Mouse (Mus musculus) hindbrain, embryonic 13.5 days (tissue): ENCODE data around the gene Frrs1. TPM values are rescaled to one million over a fixed set of nuclear protein-coding genes. Genes with fewer than 3 reads are reported as not detected.
"Not testable (repeated sequence)": the region's sequence is repeated elsewhere in the genome, so short reads cannot be mapped to it uniquely, and the experiment has no call there.

Experiments
- ATAC-seq: fragments of 200-750 bp; cut with Nextera tagmentation; 2 replicates; pipeline ENCODE4 v1.8.0; 2017; ENCODE audit warnings: moderate TSS enrichment; ENCODE audit not compliant: low FRiP score
- H3K27ac ChIP-seq: fragments of 300-500 bp; sonication (generic); 2 replicates; pipeline ENCODE4 v1.5.1; 2015; ENCODE audit warnings: inconsistent platforms, mild to moderate bottlenecking, moderate library complexity
- H3K27me3 ChIP-seq: fragments of 300-500 bp; sonication (generic); 2 replicates; pipeline ENCODE4 v1.6.1; 2015; ENCODE audit warnings: mild to moderate bottlenecking, inconsistent platforms
- H3K36me3 ChIP-seq: fragments of 300-500 bp; sonication (generic); 2 replicates; pipeline ENCODE4 v1.6.1; 2015; ENCODE audit warnings: mild to moderate bottlenecking, inconsistent platforms
- H3K4me1 ChIP-seq: fragments of 300-500 bp; sonication (generic); replicated peaks from 2 replicates; pipeline ENCODE4 v1.6.1; 2015; ENCODE audit warnings: inconsistent platforms
- H3K4me2 ChIP-seq: fragments of 300-500 bp; sonication (generic); 2 replicates; pipeline ENCODE4 v1.6.1; 2015; ENCODE audit warnings: inconsistent platforms, mild to moderate bottlenecking, moderate library complexity
- H3K4me3 ChIP-seq: fragments of 300-500 bp; sonication (generic); 2 replicates; pipeline ENCODE4 v1.5.1; 2015; ENCODE audit warnings: mild to moderate bottlenecking, inconsistent platforms
- H3K9ac ChIP-seq: fragments of 300-500 bp; sonication (generic); 2 replicates; pipeline ENCODE4 v1.6.1; 2015; ENCODE audit warnings: mild to moderate bottlenecking, inconsistent platforms
- H3K9me3 ChIP-seq: fragments of 300-500 bp; sonication (generic); 2 replicates; pipeline ENCODE4 v1.6.1; 2016; ENCODE audit warnings: inconsistent platforms
- WGBS: fragments of 180-500 bp; shearing (Covaris S2); methylation state at CpG from one replicate; pipeline ENCODE4 v1.1.7; 2015; 5-methylcytosine and 5-hydroxymethylcytosine counted together
- polyA plus RNA-seq: library from polyadenylated mRNA; unstranded; fragments of >200 nt; fragmentation: Nextera tagmentation; extraction: Ambion mirVana; gene quantifications from 2 replicates; pipeline ENCODE4 v1.2.1, GENCODE M21; 2015

Frrs1 gene
- polyA plus RNA-seq, result 3.4 and 3.9 TPM in 2 replicates

- H3K27me3 ChIP-seq, result no peaks in the 10 kb centered on the region
- no peak within 1 kb of the TSS for H3K4me3 ChIP-seq
- H3K27ac ChIP-seq, result no peak within 1 kb of the TSS
- ATAC-seq, result no peak
- H3K36me3 ChIP-seq, result no peaks in the 10 kb centered on the region
- WGBS, result 88% methylated on average over 9 of the region's 9 CpGs
- H3K9ac ChIP-seq, result no peak within 1 kb of the TSS
- H3K4me2 ChIP-seq, result no peak within 1 kb of the TSS
- H3K4me1 ChIP-seq, result peaks cover 9% of the 10 kb centered on the region
- H3K9me3 ChIP-seq, result no peaks in the 10 kb centered on the region
These were observed at the start of gene Frrs1 for GRCm38 (mm10) chr3:116858941-116859685. TSS of gene Frrs1 (plus strand) at chr3:116859464.

- not testable (repeated sequence) for H3K4me2 ChIP-seq, H3K4me3 ChIP-seq, H3K9me3 ChIP-seq, H3K9ac ChIP-seq, H3K27ac ChIP-seq, ATAC-seq, H3K36me3 ChIP-seq, H3K27me3 ChIP-seq
- WGBS, result 85% methylated on average over 6 of the region's 6 CpGs
- peaks cover 19% of the 10 kb centered on the region for H3K4me1 ChIP-seq
These were observed 48.9 kb upstream of the Frrs1 start for GRCm38 (mm10) chr3:116810351-116810750.

- WGBS, result 94% methylated on average over 2 of the region's 2 CpGs
- no peaks in the 10 kb centered on the region for H3K27me3 ChIP-seq
These were observed 46.3 kb upstream of the Frrs1 start for GRCm38 (mm10) chr3:116812946-116813345.

GRCm38 (mm10) chr3:116815305-116815797 is 43.9 kb upstream of the Frrs1 start:
- no peak overlapping the region for H3K4me2 ChIP-seq
- H3K27me3 ChIP-seq, result no peaks in the 10 kb centered on the region
- H3K27ac ChIP-seq, result no peak overlapping the region
- H3K9ac ChIP-seq, result no peak overlapping the region
- H3K4me3 ChIP-seq, result no peak overlapping the region
- H3K36me3 ChIP-seq, result no peaks in the 10 kb centered on the region
- WGBS, result 75% methylated on average over 6 of the region's 6 CpGs
- H3K4me1 ChIP-seq, result no peaks in the 10 kb centered on the region
- no peak for ATAC-seq
- no peaks in the 10 kb centered on the region for H3K9me3 ChIP-seq

More at GRCm38 (mm10) chr3:116812946-116813345, 46.3 kb upstream of the Frrs1 start:
- no peaks in the 10 kb centered on the region for H3K36me3 ChIP-seq
- H3K9me3 ChIP-seq, result no peaks in the 10 kb centered on the region
- H3K9ac ChIP-seq, result no peak overlapping the region
- H3K27ac ChIP-seq, result no peak overlapping the region
- no peak overlapping the region for H3K4me3 ChIP-seq
- no peak for ATAC-seq
- H3K4me1 ChIP-seq, result peaks cover 8% of the 10 kb centered on the region
- no peak overlapping the region for H3K4me2 ChIP-seq

GRCm38 (mm10) chr3:116815916-116816315 is 43.3 kb upstream of the Frrs1 start:
- Histone ChIP-seq H3K9me3 (no peaks in the 10 kb centered on the region), H3K4me1 (no peaks in the 10 kb centered on the region), H3K27ac (no peak overlapping the region), H3K4me2 (no peak overlapping the region), H3K27me3 (no peaks in the 10 kb centered on the region), H3K9ac (no peak overlapping the region), H3K36me3 (no peaks in the 10 kb centered on the region), H3K4me3 (no peak overlapping the region)
- ATAC-seq, result no peak
- 74% methylated on average over 4 of the region's 4 CpGs for whole genome bisulfite sequencing

- H3K27ac ChIP-seq, result no peak overlapping the region
- 93% methylated on average over 3 of the region's 3 CpGs for WGBS
- H3K4me1 ChIP-seq, result no peaks in the 10 kb centered on the region
- H3K9me3 ChIP-seq, result no peaks in the 10 kb centered on the region
- H3K27me3 ChIP-seq, result no peaks in the 10 kb centered on the region
- H3K4me3 ChIP-seq, result no peak overlapping the region
- ATAC-seq, result no peak
- H3K9ac ChIP-seq, result no peak overlapping the region
- H3K4me2 ChIP-seq, result no peak overlapping the region
- H3K36me3 ChIP-seq, result no peaks in the 10 kb centered on the region
These were observed 42.5 kb upstream of the Frrs1 start for GRCm38 (mm10) chr3:116816674-116817215.

GRCm38 (mm10) chr3:116817231-116817630 is 42.0 kb upstream of the Frrs1 start:
- no peak overlapping the region for H3K27ac ChIP-seq
- H3K4me1 ChIP-seq, result no peaks in the 10 kb centered on the region
- H3K4me3 ChIP-seq, result no peak overlapping the region
- H3K27me3 ChIP-seq, result no peaks in the 10 kb centered on the region
- 94% methylated on average over 7 of the region's 7 CpGs for WGBS
- H3K4me2 ChIP-seq, result no peak overlapping the region
- no peaks in the 10 kb centered on the region for H3K9me3 ChIP-seq
- ATAC-seq, result no peak
- H3K9ac ChIP-seq, result no peak overlapping the region
- no peaks in the 10 kb centered on the region for H3K36me3 ChIP-seq

GRCm38 (mm10) chr3:116826471-116827215 is 32.6 kb upstream of the Frrs1 start:
- Histone ChIP-seq H3K4me3 (no peak overlapping the region), H3K27ac (no peak overlapping the region), H3K4me2 (no peak overlapping the region), H3K27me3 (no peaks in the 10 kb centered on the region), H3K9ac (no peak overlapping the region), H3K36me3 (no peaks in the 10 kb centered on the region), H3K4me1 (no peaks in the 10 kb centered on the region), H3K9me3 (no peaks in the 10 kb centered on the region)
- ATAC-seq, result no peak
- WGBS, result 85% methylated on average over 4 of the region's 4 CpGs

GRCm38 (mm10) chr3:116829274-116829920 is 29.9 kb upstream of the Frrs1 start:
- no peaks in the 10 kb centered on the region for H3K36me3 ChIP-seq
- H3K27ac ChIP-seq, result no peak overlapping the region
- H3K27me3 ChIP-seq, result no peaks in the 10 kb centered on the region
- WGBS, result 90% methylated on average over 10 of the region's 10 CpGs
- H3K9me3 ChIP-seq, result no peaks in the 10 kb centered on the region
- H3K4me1 ChIP-seq, result no peaks in the 10 kb centered on the region
- no peak overlapping the region for H3K4me3 ChIP-seq
- no peak overlapping the region for H3K4me2 ChIP-seq
- ATAC-seq, result no peak
- H3K9ac ChIP-seq, result no peak overlapping the region

GRCm38 (mm10) chr3:116831324-116831723 is 27.9 kb upstream of the Frrs1 start:
- H3K36me3 ChIP-seq, result no peaks in the 10 kb centered on the region
- no peak for ATAC-seq
- no peaks in the 10 kb centered on the region for H3K9me3 ChIP-seq
- H3K4me2 ChIP-seq, result no peak overlapping the region
- 78% methylated on average over 5 of the region's 5 CpGs for WGBS
- no peak overlapping the region for H3K9ac ChIP-seq
- no peaks in the 10 kb centered on the region for H3K4me1 ChIP-seq
- H3K27ac ChIP-seq, result no peak overlapping the region
- H3K27me3 ChIP-seq, result no peaks in the 10 kb centered on the region
- no peak overlapping the region for H3K4me3 ChIP-seq

GRCm38 (mm10) chr3:116832526-116833310 is 26.5 kb upstream of the Frrs1 start:
- no peak overlapping the region for H3K27ac ChIP-seq
- 92% methylated on average over 7 of the region's 7 CpGs for WGBS
- ATAC-seq, result no peak
- no peak overlapping the region for H3K4me3 ChIP-seq
- no peaks in the 10 kb centered on the region for H3K36me3 ChIP-seq
- no peaks in the 10 kb centered on the region for H3K27me3 ChIP-seq
- H3K4me1 ChIP-seq, result no peaks in the 10 kb centered on the region
- H3K9me3 ChIP-seq, result no peaks in the 10 kb centered on the region
- no peak overlapping the region for H3K4me2 ChIP-seq
- no peak overlapping the region for H3K9ac ChIP-seq
